Mouse (Mus musculus): ENCODE data around the gene Tmem119.

Gene Tmem119

GRCm38 (mm10) chr5:113815638-113816152 is 15.4 kb upstream of the Tmem119 start:
- peak; percentile 90 for DNase-seq

GRCm38 (mm10) chr5:113815041-113815389 is 14.7 kb upstream of the Tmem119 start:
- no peak for DNase-seq

- no peak for DNase-seq
Observed at GRCm38 (mm10) chr5:113814111-113815040, 14.1 kb upstream of the Tmem119 start.

- DNase-seq, result peak in 1 of 2 experiments; percentile 50
Observed at GRCm38 (mm10) chr5:113813608-113814007, 13.3 kb upstream of the Tmem119 start.

- no peak for DNase-seq
Observed at GRCm38 (mm10) chr5:113812638-113813037, 12.3 kb upstream of the Tmem119 start.

- peak; percentile 44 to 56 for DNase-seq
Observed at GRCm38 (mm10) chr5:113811824-113812420, 11.6 kb upstream of the Tmem119 start.

GRCm38 (mm10) chr5:113810111-113810510 is 9.8 kb upstream of the Tmem119 start:
- DNase-seq, result no peak

- peak in 1 of 2 experiments; percentile 53 for DNase-seq
Observed at GRCm38 (mm10) chr5:113808177-113808576, 7.9 kb upstream of the Tmem119 start.

GRCm38 (mm10) chr5:113807712-113808111 is 7.4 kb upstream of the Tmem119 start:
- DNase-seq, result no peak

GRCm38 (mm10) chr5:113806414-113806813 is 6.1 kb upstream of the Tmem119 start:
- DNase-seq, result no peak

- DNase-seq, result no peak
Observed at GRCm38 (mm10) chr5:113805301-113805700, 5.0 kb upstream of the Tmem119 start.

- DNase-seq, result no peak
Observed at GRCm38 (mm10) chr5:113804395-113804966, 4.2 kb upstream of the Tmem119 start.

GRCm38 (mm10) chr5:113799691-113800090 is 625 bp downstream of the Tmem119 start:
- DNase-seq, result no peak

GRCm38 (mm10) chr5:113798525-113798924 is 1.8 kb downstream of the Tmem119 start:
- DNase-seq, result no peak

GRCm38 (mm10) chr5:113797149-113797882 is 3.0 kb downstream of the Tmem119 start:
- no peak for DNase-seq

- peak; percentile 79 to 85 for DNase-seq
Observed at GRCm38 (mm10) chr5:113796401-113797148, 3.7 kb downstream of the Tmem119 start.

- DNase-seq, result no peak
Observed at GRCm38 (mm10) chr5:113791197-113792095, 8.9 kb downstream of the Tmem119 start.

GRCm38 (mm10) chr5:113790453-113791196 is 9.7 kb downstream of the Tmem119 start:
- peak; percentile 50 to 64 for DNase-seq

- DNase-seq, result peak; percentile 80 to 86
Observed at GRCm38 (mm10) chr5:113789075-113789788, 11.1 kb downstream of the Tmem119 start.

All from kidney, postnatal 4 days (tissue).